In the genomic region with DNA sequence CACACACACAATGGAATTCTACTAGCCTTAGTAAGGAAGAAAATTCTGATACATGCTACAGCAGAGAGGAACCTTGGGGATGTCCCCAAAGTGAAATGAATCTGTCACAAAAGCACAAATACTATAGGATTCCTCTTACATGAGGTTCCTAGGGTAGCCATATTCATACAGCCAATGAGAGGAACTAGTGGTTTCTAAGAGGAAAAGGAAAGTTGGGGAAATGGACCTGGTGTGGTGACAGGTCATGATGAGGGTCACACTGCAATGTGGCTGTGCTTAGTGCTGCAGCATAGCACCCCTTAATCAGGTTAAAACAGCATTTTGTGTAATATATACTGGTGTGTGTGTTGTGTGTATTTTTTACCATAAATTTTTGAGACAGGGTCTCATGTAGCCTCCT, we compare ENCODE assay signal across 11 mouse cellular contexts.
"Had no signal": no experiment of that assay in that cellular context is flagged by ENCODE, and none has a peak within 500 bp of the region (broad histone marks: within the 10 kb centered on the region; RNA-seq: fewer than 3 reads in every experiment).

No protein-coding gene starts in this region.

- DNase-seq: liver, postnatal 0 days; lung, adult 2 months; lung, postnatal 14 days; lung, postnatal 36 days; right cerebral cortex, postnatal 14 days; thymus, adult 2 months; thymus, postnatal 25 days; thymus, postnatal 4 days had no signal

- ATAC-seq: liver, postnatal 0 days; lung, postnatal 0 days; midbrain, embryonic 13.5 days; midbrain, embryonic 15.5 days had no signal
